Comparison of ENCODE assay signal across 8 mouse cellular contexts in genomic region chr12:32826971-32827370, GRCm38 (mm10). TPM values are rescaled to one million over a fixed set of nuclear protein-coding genes. Genes with fewer than 3 reads are reported as not detected.
DNase-seq lines count a peak whose midpoint lies in the region; ATAC-seq and TF ChIP-seq lines count a peak whose summit lies in the region.

No protein-coding gene starts in this region.

- H3K4me2 ChIP-seq in liver, embryonic 12.5 days = no peak overlapping the region

- TF ChIP-seq CTCF in liver, adult 2 months (IDR thresholded peaks at IDR 0.05; ENCODE audit: low read depth, low read length) = peak; percentile 74
- peak; percentile 83 for TF ChIP-seq CTCF in lung, adult 2 months (IDR thresholded peaks at IDR 0.05; ENCODE audit: insufficient read depth, low read length)

- peaks cover 38% of the 10 kb centered on the region for H3K79me2 ChIP-seq in liver, adult 2 months (ENCODE audit: control insufficient read depth, insufficient read depth, low read length)

- ATAC-seq in liver, embryonic 12.5 days = no peak

- H3K4me3 ChIP-seq in liver, adult 2 months (ENCODE audit: insufficient read depth, low read depth, low read length) = no peak overlapping the region
- no peak overlapping the region for H3K4me3 ChIP-seq in liver, embryonic 12.5 days
- no peak overlapping the region for H3K4me3 ChIP-seq in lung, adult 2 months (replicated peaks; ENCODE audit: extremely low read depth, low read depth, low read length)

- H3K9me3 ChIP-seq in liver, embryonic 12.5 days (replicated peaks) = no peaks in the 10 kb centered on the region

- DNase-seq in cerebellum, adult 18-20 months = peak; percentile 55 to 60
- no peak for DNase-seq in cerebellum, adult 9-10 months
- peak; percentile 62 for DNase-seq in liver, adult 2 months (ENCODE audit: extremely low read depth, low read depth, low spot score)
- peak; percentile 86 for DNase-seq in adrenal gland, postnatal 14 days
- peak; percentile 43 for DNase-seq in gastrocnemius, postnatal 14 days
- DNase-seq in lung, adult 2 months = peak; percentile 61
- peak; percentile 36 to 72 for DNase-seq in spleen, postnatal 14 days (ENCODE audit: low spot score in 2 of 2)

- intact Hi-C loops in gastrocnemius, postnatal 14 days (cut with DNase I; ENCODE audit: low total_unique reads) = loop anchor here (5.0 kb wide), 1 partner anchor 190 kb away; no protein-coding TSS in a partner anchor

- H3K9ac ChIP-seq in liver, adult 2 months (ENCODE audit: low read depth, low read length) = no peak overlapping the region
- H3K9ac ChIP-seq in liver, embryonic 12.5 days = no peak overlapping the region

- H3K36me3 ChIP-seq in liver, adult 2 months (ENCODE audit: control insufficient read depth, insufficient read depth, low read length) = peaks cover 19% of the 10 kb centered on the region
- peaks cover 20% of the 10 kb centered on the region for H3K36me3 ChIP-seq in liver, embryonic 12.5 days

- H3K27me3 ChIP-seq in liver, adult 2 months (ENCODE audit: control insufficient read depth, insufficient read depth, low read length) = no peaks in the 10 kb centered on the region
- H3K27me3 ChIP-seq in liver, embryonic 12.5 days (replicated peaks) = no peaks in the 10 kb centered on the region

- 10% methylated on average over 3 of the region's 3 CpGs for WGBS in liver, adult 2 months
- WGBS in liver, embryonic 12.5 days (ENCODE audit: insufficient replicate concordance) = 39% methylated on average over 3 of the region's 3 CpGs
- 7% methylated on average over 3 of the region's 3 CpGs for WGBS in lung, adult 2 months

- TF ChIP-seq POLR2A in liver, adult 2 months (IDR thresholded peaks at IDR 0.05; ENCODE audit: extremely low read depth, insufficient read depth, low read length) = no peak
- no peak for TF ChIP-seq POLR2A in lung, adult 2 months (IDR thresholded peaks at IDR 0.05; ENCODE audit: borderline replicate concordance, extremely low read depth, low read depth, low read length)

- H3K27ac ChIP-seq in liver, adult 2 months (replicated peaks; ENCODE audit: insufficient read depth, low read depth, low read length) = no peak overlapping the region
- H3K27ac ChIP-seq in liver, embryonic 12.5 days = no peak overlapping the region

- peaks cover 28% of the 10 kb centered on the region for H3K4me1 ChIP-seq in liver, adult 2 months (ENCODE audit: control insufficient read depth, insufficient read depth, low read length)
- peaks cover 10% of the 10 kb centered on the region for H3K4me1 ChIP-seq in liver, embryonic 12.5 days
- peaks cover 10% of the 10 kb centered on the region; the same call in 1 of the 2 replicates for H3K4me1 ChIP-seq in lung, adult 2 months (ENCODE audit: control insufficient read depth, insufficient read depth, low read length)

RNA-seq across cellular contexts. Expression of gene Nampt, which starts 7.6 kb away (rescaled TPM):
- total RNA-seq in liver, adult 2 months (2014; rRNA removed) = 57.8 and 75.6 TPM in 2 replicates
- 9.5 and 10.9 TPM in 2 replicates for polyA plus RNA-seq in liver, adult 2 months (2012; rRNA removed)
- polyA plus RNA-seq in liver, embryonic 12.5 days (2016; fragmentation: Nextera tagmentation; extraction: Ambion mirVana) = 14.8 and 15.1 TPM in 2 replicates
- 161 and 222 TPM in 2 replicates for total RNA-seq in adrenal gland, postnatal 14 days (2021)
- total RNA-seq in gastrocnemius, postnatal 14 days (2021) = 10 to 100 TPM; 43.0 to 43.3 TPM
- polyA plus RNA-seq in lung, adult 2 months (2012; rRNA removed) = 11.4 and 22.2 TPM in 2 replicates
